Mouse (Mus musculus) G1E (cell line): ENCODE data around the gene Ppp1r3d. TPM values are rescaled to one million over a fixed set of nuclear protein-coding genes. Genes with fewer than 3 reads are reported as not detected.
A peak's percentile ranks its signal among the peaks of the same experiment; 100 is the strongest.

ENCODE experiments used
- ATAC-seq: 2 replicates; pipeline ENCODE4 v1.8.0; 2016; ENCODE audit warnings: mild to moderate bottlenecking; ENCODE audit not compliant: insufficient number of reproducible peaks, poor library complexity, low FRiP score, severe bottlenecking; ENCODE audit errors: extremely low read depth
- DNase-seq: peaks from one replicate; pipeline ENCODE4 v3.0.0; 2012; ENCODE audit warnings: low spot score
- H3K27me3 ChIP-seq: 2 replicates; pipeline ENCODE4 v1.6.1; 2012; ENCODE audit warnings: mild to moderate bottlenecking, low read length, inconsistent platforms; ENCODE audit not compliant: insufficient read depth
- H3K36me3 ChIP-seq: replicated peaks from 2 replicates; pipeline ENCODE3; 2012; ENCODE audit warnings: mild to moderate bottlenecking, inconsistent platforms
- H3K4me1 ChIP-seq: 2 replicates; pipeline ENCODE4 v1.6.1; 2012; ENCODE audit warnings: low read depth, low read length, inconsistent platforms, mixed read lengths; ENCODE audit not compliant: insufficient read depth
- H3K4me3 ChIP-seq: 2 replicates; pipeline ENCODE4 v1.5.1; 2012; ENCODE audit warnings: low read depth, mild to moderate bottlenecking, inconsistent platforms, low read length, moderate library complexity, mixed read lengths
- H3K9me3 ChIP-seq: replicated peaks from 2 replicates; pipeline ENCODE4 v1.6.1; 2012; ENCODE audit warnings: inconsistent platforms
- CTCF ChIP-seq: IDR thresholded peaks from 2 replicates; pipeline ENCODE4 v1.5.1; 2012; ENCODE audit warnings: low read depth, low read length, inconsistent platforms, mixed read lengths
- GATA1 ChIP-seq: IDR thresholded peaks from 2 replicates; pipeline ENCODE4 v1.6.1; 2012; ENCODE audit warnings: borderline replicate concordance, low read length, inconsistent platforms, mixed read lengths
- GATA2 ChIP-seq: IDR thresholded peaks from 2 replicates; pipeline ENCODE4 v1.6.1; 2012; ENCODE audit warnings: low read depth, low read length, inconsistent platforms, borderline replicate concordance
- POLR2AphosphoS5 ChIP-seq: IDR thresholded peaks from 2 replicates; pipeline ENCODE4 v1.6.1; 2012; ENCODE audit warnings: low read depth, low read length, inconsistent platforms; ENCODE audit not compliant: insufficient replicate concordance
- TAL1 ChIP-seq: conservative IDR thresholded peaks from 2 replicates; pipeline ENCODE4 v1.6.1; 2012; ENCODE audit warnings: low read depth, low read length, inconsistent platforms, mixed read lengths
- polyA plus RNA-seq: library from polyadenylated mRNA; stranded (reverse); fragments of >175 nt; gene quantifications from 2 replicates; pipeline ENCODE4 v1.2.3, GENCODE M21; 2012
- total RNA-seq, 2 experiments: library from RNA; stranded (forward) in 1 of 2; stranded (reverse) in 1 of 2; fragments of 200-1000 nt in 1 of 2; fragments of >200 nt in 1 of 2; fragmentation: Nextera tagmentation in 1 of 2; gene quantifications; 2 replicates each; pipeline ENCODE4 v1.2.3; 2014 to 2017

Gene Ppp1r3d
- total and polyA plus RNA-seq, 3 experiments = 0.05 TPM; not detected in 2

GRCm38 (mm10) chr2:178416970-178417369, 2.7 kb upstream of the Ppp1r3d start:
- no peaks in the 10 kb centered on the region for H3K36me3 ChIP-seq
- DNase-seq (no peak), ATAC-seq (no peak)
- TF ChIP-seq CTCF (no peak), GATA2 (no peak)
- no peaks in the 10 kb centered on the region for H3K4me1 ChIP-seq
- H3K9me3 ChIP-seq = peaks cover 81% of the 10 kb centered on the region
- H3K27me3 ChIP-seq = no peaks in the 10 kb centered on the region; the same call in 1 of the 2 replicates
- no peak overlapping the region for H3K4me3 ChIP-seq

GRCm38 (mm10) chr2:178416427-178416826, 2.2 kb upstream of the Ppp1r3d start:
- H3K9me3 ChIP-seq = peaks cover 84% of the 10 kb centered on the region
- no peak overlapping the region for H3K4me3 ChIP-seq
- H3K4me1 ChIP-seq = no peaks in the 10 kb centered on the region
- no peak for DNase-seq
- ATAC-seq = no peak
- TF ChIP-seq CTCF = no peak
- no peak for TF ChIP-seq TAL1
- no peak for TF ChIP-seq GATA2
- TF ChIP-seq POLR2AphosphoS5 = no peak
- H3K27me3 ChIP-seq = no peaks in the 10 kb centered on the region; the same call in 1 of the 2 replicates
- no peaks in the 10 kb centered on the region for H3K36me3 ChIP-seq

GRCm38 (mm10) chr2:178415150-178415448, 827 bp upstream of the Ppp1r3d start:
- Histone ChIP-seq H3K36me3 (no peaks in the 10 kb centered on the region), H3K27me3 (no peaks in the 10 kb centered on the region; the same call in 1 of the 2 replicates), H3K4me1 (no peaks in the 10 kb centered on the region), H3K4me3 (no peak overlapping the region), H3K9me3 (peaks cover 81% of the 10 kb centered on the region)
- TF ChIP-seq GATA1 = no peak
- no peak for TF ChIP-seq POLR2AphosphoS5
- no peak for TF ChIP-seq GATA2
- no peak for TF ChIP-seq CTCF
- TF ChIP-seq TAL1 = no peak
- ATAC-seq (no peak), DNase-seq (no peak)

DNA sequence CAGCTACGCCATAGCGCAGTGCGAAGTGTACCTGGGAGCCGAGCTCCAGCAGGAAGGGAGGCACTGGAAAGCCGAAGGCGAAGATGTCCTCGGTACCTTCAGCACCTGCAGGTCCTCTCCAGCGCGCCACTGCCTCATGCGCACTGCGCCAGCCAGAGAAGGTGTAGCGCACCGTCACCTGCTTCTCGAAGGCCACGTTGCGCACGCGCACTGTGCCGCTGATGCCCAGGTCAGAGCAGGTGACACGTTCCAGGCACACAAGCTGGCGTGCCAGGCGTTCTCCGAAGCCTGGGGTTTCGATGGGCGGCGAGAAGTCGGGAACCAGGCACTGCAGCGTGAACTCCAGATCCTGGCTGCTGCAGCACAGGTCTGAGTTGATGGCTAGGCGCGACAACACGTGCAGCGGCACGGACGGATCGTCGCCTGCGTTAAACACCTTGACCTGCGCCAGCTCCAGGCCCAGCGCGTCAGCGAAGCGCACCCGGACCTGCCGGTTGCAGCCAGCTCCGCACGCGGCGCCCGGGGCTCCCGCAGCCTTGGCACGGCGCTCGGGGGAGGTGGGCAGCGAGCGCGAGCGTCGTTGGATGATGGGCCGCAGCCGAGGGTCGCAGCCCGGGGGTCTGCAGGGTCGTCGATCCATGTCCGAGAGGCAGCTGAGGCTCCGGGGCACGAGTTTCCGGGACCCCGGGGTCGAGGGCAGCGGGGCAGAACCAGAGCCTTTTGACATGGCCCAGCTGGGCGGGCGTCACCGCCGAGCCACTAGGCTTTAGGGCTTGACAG, 601 bp downstream of the Ppp1r3d start:
- H3K4me3 ChIP-seq = peak overlapping the region; percentile 39; the same call in 1 of the 2 replicates
- no peak for ATAC-seq
- DNase-seq = no peak

GRCm38 (mm10) chr2:178413081-178413480, 1.2 kb downstream of the Ppp1r3d start:
- Histone ChIP-seq H3K27me3 (no peaks in the 10 kb centered on the region; the same call in 1 of the 2 replicates), H3K4me1 (no peaks in the 10 kb centered on the region), H3K9me3 (peaks cover 76% of the 10 kb centered on the region), H3K36me3 (no peaks in the 10 kb centered on the region), H3K4me3 (peak overlapping the region; percentile 39; the same call in 1 of the 2 replicates)
- no peak for TF ChIP-seq GATA2
- TF ChIP-seq POLR2AphosphoS5 = no peak
- TF ChIP-seq GATA1 = no peak
- no peak for TF ChIP-seq TAL1
- no peak for TF ChIP-seq CTCF
- ATAC-seq = no peak
- DNase-seq = no peak

More for the DNA sequence above, 601 bp downstream of the Ppp1r3d start:
- no peaks in the 10 kb centered on the region; the same call in 1 of the 2 replicates for H3K27me3 ChIP-seq
- H3K36me3 ChIP-seq = no peaks in the 10 kb centered on the region
- peaks cover 76% of the 10 kb centered on the region for H3K9me3 ChIP-seq
- no peak for TF ChIP-seq POLR2AphosphoS5
- no peak for TF ChIP-seq TAL1
- TF ChIP-seq GATA1 = no peak
- TF ChIP-seq GATA2 = no peak
- no peak for TF ChIP-seq CTCF
- H3K4me1 ChIP-seq = no peaks in the 10 kb centered on the region

DNA sequence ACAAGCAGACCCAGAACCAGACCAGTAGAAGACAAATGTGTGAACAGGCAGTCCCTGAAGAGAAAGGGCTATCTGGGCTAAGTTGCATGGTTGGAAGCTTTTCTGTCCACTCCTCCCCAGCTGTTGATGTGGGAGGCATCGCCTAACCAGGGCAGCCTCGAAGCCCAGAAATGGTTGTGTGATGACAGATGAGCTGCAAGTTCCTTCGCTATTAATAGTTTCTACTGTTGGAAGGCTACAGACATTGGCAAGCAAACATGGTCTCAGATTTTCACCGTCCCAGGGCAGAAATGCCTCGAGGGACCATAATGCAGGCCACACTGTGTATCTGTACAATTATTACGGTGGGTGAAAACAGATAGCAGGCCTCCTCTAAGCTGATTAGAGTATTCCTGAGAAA, 1.7 kb downstream of the Ppp1r3d start:
- ATAC-seq (no peak), DNase-seq (no peak)
- no peak overlapping the region for H3K4me3 ChIP-seq
- H3K27me3 ChIP-seq = no peaks in the 10 kb centered on the region; the same call in 1 of the 2 replicates
- no peaks in the 10 kb centered on the region for H3K36me3 ChIP-seq
- H3K9me3 ChIP-seq = peaks cover 76% of the 10 kb centered on the region
- TF ChIP-seq TAL1 = no peak
- no peak for TF ChIP-seq POLR2AphosphoS5
- TF ChIP-seq CTCF = no peak
- no peak for TF ChIP-seq GATA1
- TF ChIP-seq GATA2 = no peak
- H3K4me1 ChIP-seq = no peaks in the 10 kb centered on the region
